Mouse (Mus musculus) layer of hippocampus, adult 2 months (tissue): ENCODE results near the gene Meis3. TPM values are rescaled to one million over a fixed set of nuclear protein-coding genes. Genes with fewer than 3 reads are reported as not detected.

Experiments used
- DNase-seq, 2 experiments: peaks; one replicate each; pipeline ENCODE4 v3.0.0; 2022; ENCODE audit warnings: low spot score in 2 of 2
- H3K27ac ChIP-seq: fragments of 200-600 bp; 2 replicates; pipeline ENCODE4 v1.8.1; 2022
- H3K4me3 ChIP-seq: fragments of 200-600 bp; 2 replicates; pipeline ENCODE4 v1.8.1; 2022; ENCODE audit warnings: mild to moderate bottlenecking
- CTCF ChIP-seq: fragments of 200-600 bp; conservative IDR thresholded peaks from 2 replicates; pipeline ENCODE4 v1.8.1; 2022; ENCODE audit warnings: antibody characterized with exemption, mild to moderate bottlenecking, moderate library complexity
- long read RNA-seq, 2 experiments: library from polyadenylated mRNA; stranded (forward); transcript quantifications; one replicate each; pipeline ENCODE4 v2.0.0; 2021; ENCODE audit warnings: borderline mapping rate in 2 of 2
- total RNA-seq, 2 experiments: library from RNA; stranded (reverse); gene quantifications; 2 replicates each; pipeline ENCODE4 v1.2.3; 2021

Meis3 gene
- 10 to 100 TPM; 37.3 to 38.6 TPM for total RNA-seq
- long read RNA-seq, experiment 1, transcript Meis3-202 (12 exons, 1,925 nt): minor isoform, 9 of 43 reads
- long read RNA-seq, experiment 1, transcript Meis3-201 (13 exons, 1,731 nt): major isoform, 12 of 43 reads
- long read RNA-seq, experiment 1, partial matches to known transcripts: 5 of 43 reads
- long read RNA-seq, experiment 1, other reads (novel, unspliced or antisense): 15 of 43 reads
- long read RNA-seq, experiment 2, transcript Meis3-201 (13 exons, 1,731 nt): major isoform, 17 of 48 reads
- long read RNA-seq, experiment 2, partial matches to known transcripts: 11 of 48 reads
- long read RNA-seq, experiment 2, other reads (novel, unspliced or antisense): 16 of 48 reads

GRCm38 (mm10) chr7:16174597-16175541 is at the start of gene Meis3:
Gene Meis3, plus strand, starts transcription at chr7:16175090.
- DNase-seq: peak; percentile 46 to 63
- peak; percentile 76 for TF ChIP-seq CTCF
- Histone ChIP-seq H3K4me3 (peak within 1 kb of the TSS; percentile 87), H3K27ac (peak within 1 kb of the TSS; percentile 91)

- TF ChIP-seq CTCF: peak; percentile 25
- H3K27ac ChIP-seq: no peak overlapping the region
- H3K4me3 ChIP-seq: no peak overlapping the region
- no peak for DNase-seq
These were observed 49.1 kb upstream of the Meis3 start for GRCm38 (mm10) chr7:16125829-16126228.

- no peak overlapping the region for H3K4me3 ChIP-seq
- TF ChIP-seq CTCF: no peak
- H3K27ac ChIP-seq: peak overlapping the region; percentile 99
- DNase-seq: no peak
These were observed 46.5 kb upstream of the Meis3 start for GRCm38 (mm10) chr7:16128344-16128743.

GRCm38 (mm10) chr7:16128899-16129298 is 46.0 kb upstream of the Meis3 start:
- Histone ChIP-seq H3K4me3 (peak overlapping the region; percentile 84; the same call in 1 of the 2 replicates), H3K27ac (peak overlapping the region; percentile 99)
- no peak for TF ChIP-seq CTCF
- no peak for DNase-seq

GRCm38 (mm10) chr7:16129421-16129845 is 45.5 kb upstream of the Meis3 start, which contains the start of gene Slc8a2:
Gene Slc8a2, plus strand, starts transcription at chr7:16129826.
- Histone ChIP-seq H3K4me3 (peak within 1 kb of the TSS; percentile 84), H3K27ac (peak within 1 kb of the TSS; percentile 99)
- no peak for TF ChIP-seq CTCF
- DNase-seq: peak; percentile 88 to 93

- peak overlapping the region; percentile 99 for H3K27ac ChIP-seq
- TF ChIP-seq CTCF: no peak; the same call in 1 of the 2 replicates
- DNase-seq: peak; percentile 65 to 67
- H3K4me3 ChIP-seq: peak overlapping the region; percentile 84
These were observed 44.8 kb upstream of the Meis3 start for GRCm38 (mm10) chr7:16129846-16130691.

GRCm38 (mm10) chr7:16130956-16131634 is 43.8 kb upstream of the Meis3 start:
- H3K27ac ChIP-seq: peak overlapping the region; percentile 99
- peak overlapping the region; percentile 84 for H3K4me3 ChIP-seq
- TF ChIP-seq CTCF: no peak
- no peak for DNase-seq

- peak in 1 of 2 experiments; percentile 58 for DNase-seq
- Histone ChIP-seq H3K27ac (peak overlapping the region; percentile 91), H3K4me3 (peak overlapping the region; percentile 52)
- TF ChIP-seq CTCF: no peak
These were observed 42.7 kb upstream of the Meis3 start for GRCm38 (mm10) chr7:16132161-16132581.

- H3K27ac ChIP-seq: peak overlapping the region; percentile 91
- peak overlapping the region; percentile 52 for H3K4me3 ChIP-seq
- no peak for DNase-seq
- TF ChIP-seq CTCF: no peak
These were observed 42.0 kb upstream of the Meis3 start for GRCm38 (mm10) chr7:16132926-16133325.

GRCm38 (mm10) chr7:16133691-16134090 is 41.2 kb upstream of the Meis3 start:
- peak overlapping the region; percentile 52 for H3K4me3 ChIP-seq

GRCm38 (mm10) chr7:16134951-16135392 is 39.9 kb upstream of the Meis3 start:
- DNase-seq: no peak
- TF ChIP-seq CTCF: 0 out of 2 replicates have a peak, but pooled peaks have one; percentile 5
- Histone ChIP-seq H3K27ac (peak overlapping the region; percentile 91; the same call in 1 of the 2 replicates), H3K4me3 (peak overlapping the region; percentile 52)

More at GRCm38 (mm10) chr7:16133691-16134090, 41.2 kb upstream of the Meis3 start:
- H3K27ac ChIP-seq: peak overlapping the region; percentile 91
- no peak for DNase-seq
- TF ChIP-seq CTCF: no peak
